Mouse (Mus musculus) forebrain, embryonic 11.5 days (tissue): ENCODE results near the gene R3hdm2. TPM values are rescaled to one million over a fixed set of nuclear protein-coding genes. Genes with fewer than 3 reads are reported as not detected.

Source experiments
- ATAC-seq: fragments of 200-750 bp; cut with Nextera tagmentation; replicated peaks from 2 replicates; pipeline ENCODE4 v1.8.0; 2017; ENCODE audit warnings: moderate TSS enrichment; ENCODE audit not compliant: low FRiP score
- DNase-seq: peaks from one replicate; pipeline ENCODE4 v3.0.0-alpha.2; 2017; ENCODE audit warnings: low spot score
- H3K27ac ChIP-seq: fragments of 300-500 bp; sonication (generic); 2 replicates; pipeline ENCODE4 v1.5.1; 2014; ENCODE audit warnings: low read depth, low read length
- H3K27me3 ChIP-seq: fragments of 300-500 bp; sonication (generic); 2 replicates; pipeline ENCODE4 v1.6.1; 2014; ENCODE audit warnings: mild to moderate bottlenecking, low read length, mixed read lengths; ENCODE audit not compliant: control insufficient read depth, insufficient read depth
- H3K36me3 ChIP-seq: fragments of 300-500 bp; sonication (generic); 2 replicates; pipeline ENCODE4 v1.6.1; 2014; ENCODE audit warnings: mild to moderate bottlenecking, low read length, moderate library complexity, mixed read lengths; ENCODE audit not compliant: control insufficient read depth, insufficient read depth
- H3K4me1 ChIP-seq: fragments of 300-500 bp; sonication (generic); replicated peaks from 2 replicates; pipeline ENCODE4 v1.6.1; 2014; ENCODE audit warnings: low read length, mixed read lengths; ENCODE audit not compliant: control insufficient read depth, insufficient read depth
- H3K4me2 ChIP-seq: fragments of 300-500 bp; sonication (generic); 2 replicates; pipeline ENCODE4 v1.6.1; 2014; ENCODE audit warnings: low read depth, mild to moderate bottlenecking, low read length, moderate library complexity, mixed read lengths; ENCODE audit not compliant: severe bottlenecking
- H3K4me3 ChIP-seq: fragments of 300-500 bp; sonication (generic); 2 replicates; pipeline ENCODE4 v1.5.1; 2014; ENCODE audit warnings: low read depth, low read length
- H3K9ac ChIP-seq: fragments of 300-500 bp; sonication (generic); 2 replicates; pipeline ENCODE4 v1.6.1; 2014; ENCODE audit warnings: low read length
- H3K9me3 ChIP-seq: fragments of 300-500 bp; sonication (generic); 2 replicates; pipeline ENCODE4 v1.6.1; 2016; ENCODE audit warnings: low read length, mixed read lengths; ENCODE audit not compliant: control insufficient read depth
- WGBS: fragments of 180-500 bp; shearing (Covaris S2); extraction: QIAGEN DNeasy Blood & Tissue Kit; methylation state at CpG from one replicate; pipeline ENCODE4 v1.1.7; 2014; 5-methylcytosine and 5-hydroxymethylcytosine counted together
- polyA plus RNA-seq: library from polyadenylated mRNA; unstranded; fragments of >200 nt; fragmentation: Nextera tagmentation; extraction: Ambion mirVana; gene quantifications from 2 replicates; pipeline ENCODE4 v1.2.1, GENCODE M21; 2014

R3hdm2 gene
- polyA plus RNA-seq, 1 experiment from 2014 or later = 44.6 TPM

GRCm38 (mm10) chr10:127360714-127361113, 19.4 kb upstream of the R3hdm2 start:
- Histone ChIP-seq H3K36me3 (no peaks in the 10 kb centered on the region), H3K27ac (no peak overlapping the region), H3K4me3 (no peak overlapping the region), H3K9ac (no peak overlapping the region), H3K4me2 (no peak overlapping the region), H3K9me3 (no peaks in the 10 kb centered on the region), H3K27me3 (no peaks in the 10 kb centered on the region), H3K4me1 (no peaks in the 10 kb centered on the region)
- DNase-seq (no peak), ATAC-seq (no peak)
- WGBS = 89% methylated on average over 3 of the region's 3 CpGs

DNA sequence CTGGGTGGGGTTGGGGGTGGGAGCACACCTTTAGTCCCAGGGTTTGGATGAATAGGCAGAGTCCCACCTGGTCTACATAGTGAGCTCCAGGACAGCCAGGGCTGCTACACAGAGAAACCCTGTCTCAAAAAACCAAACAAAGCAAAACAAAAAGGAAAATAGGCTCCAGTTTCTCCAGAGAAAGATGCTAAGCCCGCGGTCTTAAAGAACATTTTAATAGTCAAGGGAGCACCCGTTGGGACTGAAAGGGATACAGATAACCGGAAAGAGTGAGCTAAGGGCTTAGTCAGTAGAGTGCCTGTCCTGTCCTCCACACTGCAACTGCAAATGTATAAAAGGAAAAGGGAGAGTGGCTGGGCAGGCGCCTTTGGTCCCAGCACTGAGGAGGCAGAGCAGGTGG, 13.0 kb upstream of the R3hdm2 start:
- H3K9me3 ChIP-seq = no peaks in the 10 kb centered on the region
- H3K4me3 ChIP-seq = no peak overlapping the region
- 74% methylated on average over 5 of the region's 5 CpGs for WGBS
- DNase-seq (no peak), ATAC-seq (no peak)
- H3K4me2 ChIP-seq = no peak overlapping the region
- no peaks in the 10 kb centered on the region for H3K36me3 ChIP-seq
- peaks cover 2% of the 10 kb centered on the region; the same call in 1 of the 2 replicates for H3K4me1 ChIP-seq
- no peak overlapping the region for H3K27ac ChIP-seq
- no peaks in the 10 kb centered on the region for H3K27me3 ChIP-seq
- H3K9ac ChIP-seq = no peak overlapping the region

GRCm38 (mm10) chr10:127368273-127368672, 11.9 kb upstream of the R3hdm2 start:
- H3K4me2 ChIP-seq = no peak overlapping the region
- H3K36me3 ChIP-seq = no peaks in the 10 kb centered on the region
- no peak overlapping the region for H3K27ac ChIP-seq
- H3K4me3 ChIP-seq = no peak overlapping the region
- peaks cover 2% of the 10 kb centered on the region; the same call in 1 of the 2 replicates for H3K4me1 ChIP-seq
- DNase-seq (no peak), ATAC-seq (no peak)
- no peak overlapping the region for H3K9ac ChIP-seq
- no peaks in the 10 kb centered on the region for H3K27me3 ChIP-seq
- H3K9me3 ChIP-seq = no peaks in the 10 kb centered on the region
- 75% methylated on average over 2 of the region's 2 CpGs for WGBS

DNA sequence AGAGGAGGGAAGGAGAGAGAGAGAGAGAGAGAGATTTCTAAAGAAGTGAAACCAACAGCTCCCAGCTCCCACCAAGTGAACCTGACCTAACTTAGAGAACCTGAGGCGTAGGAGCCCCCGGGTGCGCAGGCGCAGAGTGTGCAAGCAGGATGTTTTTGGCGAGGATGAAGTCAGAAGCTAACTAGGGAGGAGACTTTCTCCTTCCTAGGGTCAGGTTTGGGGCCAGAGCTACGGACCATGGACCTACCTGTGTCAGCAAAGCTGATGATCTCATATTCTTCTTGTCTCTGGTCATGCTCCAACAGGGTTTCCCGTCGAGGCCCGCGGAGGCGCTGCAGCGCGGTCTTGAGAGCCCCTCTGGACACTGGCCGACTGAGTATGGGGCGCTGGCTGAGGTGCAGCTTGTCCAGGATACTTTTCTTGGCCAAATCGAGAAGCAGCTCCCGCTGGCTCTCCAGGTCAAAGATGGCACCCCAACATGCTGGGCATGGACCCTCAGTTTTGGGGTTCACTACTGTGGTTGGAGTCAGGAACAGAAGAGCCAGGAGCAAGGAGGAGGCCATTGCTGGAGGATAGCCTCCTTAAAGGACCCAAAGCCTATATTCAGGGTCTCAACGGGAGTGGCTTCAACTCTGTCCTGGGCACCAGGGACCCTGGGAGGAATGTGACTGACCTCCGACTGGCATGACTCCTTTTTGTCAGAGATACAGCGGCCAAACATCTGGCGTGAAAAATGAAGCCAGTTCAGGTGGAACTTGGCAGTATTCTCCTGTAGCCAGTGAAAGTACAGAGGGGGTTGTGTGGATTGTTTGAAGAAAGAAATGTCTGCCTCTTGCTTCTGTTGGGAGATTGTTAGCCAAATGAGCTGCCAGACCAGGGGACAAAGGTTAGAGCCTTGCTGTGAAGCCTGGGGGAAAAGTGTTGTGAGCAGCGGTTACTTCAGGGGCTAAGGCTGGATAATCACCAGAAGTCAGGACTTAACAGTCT, 10.0 kb upstream of the R3hdm2 start, which contains the start of gene Inhbc:
Gene Inhbc (minus strand): TSS at position 598 of the 987 bp plus-strand sequence.
- Histone ChIP-seq H3K4me3 (no peak within 1 kb of the TSS), H3K36me3 (no peaks in the 10 kb centered on the region), H3K9me3 (no peaks in the 10 kb centered on the region), H3K4me1 (peaks cover 2% of the 10 kb centered on the region; the same call in 1 of the 2 replicates), H3K27ac (no peak within 1 kb of the TSS), H3K9ac (no peak within 1 kb of the TSS), H3K27me3 (no peaks in the 10 kb centered on the region), H3K4me2 (no peak within 1 kb of the TSS)
- DNase-seq (no peak), ATAC-seq (no peak)
- 78% methylated on average over 22 of the region's 22 CpGs for WGBS

DNA sequence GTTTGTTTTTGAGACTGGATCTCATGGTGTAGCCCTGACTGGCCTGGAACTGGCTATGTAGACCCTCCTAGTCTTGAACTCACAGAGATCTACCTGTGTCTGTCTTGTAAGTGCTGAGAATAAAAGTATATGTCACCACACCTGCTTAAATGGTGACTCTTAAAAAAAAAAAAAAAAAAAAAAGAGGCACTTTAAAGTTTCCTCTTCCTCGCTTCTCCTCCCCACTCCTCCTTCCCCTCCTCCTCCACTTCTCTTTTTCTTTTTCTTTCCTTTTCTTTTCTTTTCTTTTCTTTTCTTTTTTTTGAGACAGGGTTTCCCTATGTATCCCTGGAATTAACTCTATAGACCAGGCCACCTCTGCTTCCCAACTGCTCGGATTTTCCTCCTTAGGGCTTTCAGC, 9.1 kb upstream of the R3hdm2 start:
- peaks cover 2% of the 10 kb centered on the region; the same call in 1 of the 2 replicates for H3K4me1 ChIP-seq
- H3K9ac ChIP-seq = no peak overlapping the region
- H3K4me2 ChIP-seq = no peak overlapping the region
- H3K9me3 ChIP-seq = no peaks in the 10 kb centered on the region
- H3K4me3 ChIP-seq = no peak overlapping the region
- 53% methylated on average over 2 of the region's 2 CpGs for WGBS
- DNase-seq = no peak
- H3K36me3 ChIP-seq = no peaks in the 10 kb centered on the region
- H3K27ac ChIP-seq = no peak overlapping the region
- no peaks in the 10 kb centered on the region for H3K27me3 ChIP-seq
- no peak for ATAC-seq

GRCm38 (mm10) chr10:127377700-127378099, 2.4 kb upstream of the R3hdm2 start:
- Histone ChIP-seq H3K9me3 (no peaks in the 10 kb centered on the region), H3K4me1 (no peaks in the 10 kb centered on the region), H3K36me3 (no peaks in the 10 kb centered on the region), H3K4me2 (no peak overlapping the region), H3K4me3 (no peak overlapping the region), H3K27me3 (no peaks in the 10 kb centered on the region), H3K27ac (no peak overlapping the region), H3K9ac (no peak overlapping the region)
- no peak for DNase-seq
- ATAC-seq = no peak
- 72% methylated on average over 3 of the region's 3 CpGs for WGBS

DNA sequence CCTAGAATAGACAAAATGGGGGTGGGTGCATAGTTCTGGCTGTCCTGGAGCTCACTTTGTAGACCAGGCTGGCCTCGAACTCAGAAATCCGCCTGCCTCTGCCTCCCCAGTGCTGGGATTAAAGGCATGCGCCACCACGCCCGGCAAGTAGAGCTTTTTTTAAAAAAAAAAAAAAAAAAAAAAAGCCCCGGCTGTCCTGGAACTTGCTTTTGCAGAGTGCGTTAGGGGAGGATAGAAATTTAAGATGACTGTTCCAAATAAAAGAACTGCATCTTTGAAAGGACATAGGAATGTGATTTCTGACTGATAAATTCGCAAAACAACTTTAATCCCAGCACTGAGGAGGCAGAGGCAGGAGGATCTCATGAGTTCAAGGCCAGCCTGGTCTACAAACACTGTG, 473 bp upstream of the R3hdm2 start:
- Histone ChIP-seq H3K36me3 (no peaks in the 10 kb centered on the region), H3K27me3 (no peaks in the 10 kb centered on the region), H3K27ac (peak overlapping the region; percentile 84), H3K9ac (peak overlapping the region; percentile 86), H3K9me3 (no peaks in the 10 kb centered on the region), H3K4me1 (0 out of 2 replicates have a peak, but pooled peaks cover 1% of the 10 kb centered on the region), H3K4me3 (peak overlapping the region; percentile 71), H3K4me2 (peak overlapping the region; percentile 49; the same call in 1 of the 2 replicates)
- WGBS = 87% methylated on average over 8 of the region's 8 CpGs
- DNase-seq (no peak), ATAC-seq (no peak)

- H3K27ac ChIP-seq = peak overlapping the region; percentile 84
- H3K9ac ChIP-seq = peak overlapping the region; percentile 86
- WGBS = 2% methylated on average over 24 of the region's 79 CpGs
- DNase-seq (peak; percentile 89), ATAC-seq (peak; percentile 78)
- H3K4me1 ChIP-seq = 0 out of 2 replicates have a peak, but pooled peaks cover 1% of the 10 kb centered on the region
- no peaks in the 10 kb centered on the region for H3K27me3 ChIP-seq
- H3K4me3 ChIP-seq = peak overlapping the region; percentile 71
- H3K4me2 ChIP-seq = peak overlapping the region; percentile 80
- no peaks in the 10 kb centered on the region for H3K36me3 ChIP-seq
- H3K9me3 ChIP-seq = no peaks in the 10 kb centered on the region
Measured at GRCm38 (mm10) chr10:127380767-127381742, 928 bp downstream of the R3hdm2 start.
